Mouse (Mus musculus) forebrain, embryonic 11.5 days (tissue): ENCODE data around the gene Slc2a3. TPM values are rescaled to one million over a fixed set of nuclear protein-coding genes. Genes with fewer than 3 reads are reported as not detected.

Source experiments
- microRNA-seq: library from miRNA; unstranded; fragments of <30 nt; microRNA quantifications from one replicate; pipeline ENCODE4, GENCODE M21; 2016; ENCODE audit not compliant: insufficient number of aligned reads
- polyA plus RNA-seq: library from polyadenylated mRNA; unstranded; fragments of >200 nt; fragmentation: Nextera tagmentation; extraction: Ambion mirVana; gene quantifications from 2 replicates; pipeline ENCODE4 v1.2.1, GENCODE M21; 2014

The Slc2a3 gene
- polyA plus RNA-seq, 1 experiment from 2014 or later = 30.3 TPM

Small RNAs within 50 kb of the gene (microRNA-seq; reads per million reads assigned to microRNA genes)
- not detected for gene Mir7231

Other genes starting within 250 kb of the Slc2a3 start
- not detected in 2 replicates for gene Aicda, start 247.8 kb downstream of the Slc2a3 start, polyA plus RNA-seq
- gene Apobec1, start 199.2 kb downstream of the Slc2a3 start, polyA plus RNA-seq = 1.2 and 1.7 TPM in 2 replicates
- 0.11 TPM in 1 of 2 replicates, not detected in the other for gene Gdf3, start 191.6 kb downstream of the Slc2a3 start, polyA plus RNA-seq
- gene Dppa3, start 175.2 kb downstream of the Slc2a3 start, polyA plus RNA-seq = not detected in 2 replicates
- gene Nanog, start 94.2 kb downstream of the Slc2a3 start, polyA plus RNA-seq = 0.31 TPM in 1 of 2 replicates, not detected in the other
- gene Foxj2, start 18.3 kb upstream of the Slc2a3 start, polyA plus RNA-seq = 5.0 and 5.4 TPM in 2 replicates
- gene C3ar1, start 54.5 kb upstream of the Slc2a3 start, polyA plus RNA-seq = 1.5 and 1.6 TPM in 2 replicates
- gene Necap1, start 72.8 kb upstream of the Slc2a3 start, polyA plus RNA-seq = 63.1 TPM in 2 replicates
- gene Clec4a1, start 120.2 kb upstream of the Slc2a3 start, polyA plus RNA-seq = 0.75 and 1.0 TPM in 2 replicates
- gene Clec4a3, start 150.9 kb upstream of the Slc2a3 start, polyA plus RNA-seq = 0.37 and 0.39 TPM in 2 replicates
- not detected in 2 replicates for gene Clec4a4, start 188.7 kb upstream of the Slc2a3 start, polyA plus RNA-seq
- not detected in 2 replicates for gene Clec4b1, start 248.3 kb upstream of the Slc2a3 start, polyA plus RNA-seq